Mouse (Mus musculus): ENCODE data around the gene AK157302. TPM values are rescaled to one million over a fixed set of nuclear protein-coding genes. Genes with fewer than 3 reads are reported as not detected.
"Not testable (repeated sequence)": the region's sequence is repeated elsewhere in the genome, so short reads cannot be mapped to it uniquely, and the experiment has no call there.

AK157302 gene
- 0.34 TPM in 1 of 2 replicates, not detected in the other for polyA plus RNA-seq (2012; ENCODE audit: insufficient read depth, insufficient read length, missing spikeins)

GRCm38 (mm10) chr13:21495080-21495479, at the start of gene AK157302:
AK157302 (plus strand) TSS chr13:21495223.
- Histone ChIP-seq H3K4me1 (ENCODE audit: control insufficient read depth, insufficient read depth, low read length) (peaks cover 8% of the 10 kb centered on the region), H3K4me3 (ENCODE audit: insufficient read depth, low read length) (no peak within 1 kb of the TSS), H3K27ac (ENCODE audit: insufficient read depth, low read depth, low read length) (no peak within 1 kb of the TSS)
- TF ChIP-seq CTCF (IDR thresholded peaks at IDR 0.05; ENCODE audit: low read depth, low read length) = no peak
- no peak for TF ChIP-seq POLR2A (IDR thresholded peaks at IDR 0.05; ENCODE audit: borderline replicate concordance, low read depth, low read length)

- peaks cover 8% of the 10 kb centered on the region for H3K4me1 ChIP-seq (ENCODE audit: control insufficient read depth, insufficient read depth, low read length)
- H3K27ac ChIP-seq (ENCODE audit: insufficient read depth, low read depth, low read length) = no peak overlapping the region
- no peak for TF ChIP-seq CTCF (IDR thresholded peaks at IDR 0.05; ENCODE audit: low read depth, low read length)
- no peak for TF ChIP-seq POLR2A (IDR thresholded peaks at IDR 0.05; ENCODE audit: borderline replicate concordance, low read depth, low read length)
- H3K4me3 ChIP-seq (ENCODE audit: insufficient read depth, low read length) = no peak overlapping the region
These were observed 48.2 kb upstream of the AK157302 start for GRCm38 (mm10) chr13:21446796-21447195.

GRCm38 (mm10) chr13:21447856-21448614, 47.0 kb upstream of the AK157302 start:
- Histone ChIP-seq H3K4me3 (ENCODE audit: insufficient read depth, low read length) (no peak overlapping the region), H3K4me1 (ENCODE audit: control insufficient read depth, insufficient read depth, low read length) (peaks cover 14% of the 10 kb centered on the region), H3K27ac (ENCODE audit: insufficient read depth, low read depth, low read length) (no peak overlapping the region)
- TF ChIP-seq POLR2A (IDR thresholded peaks at IDR 0.05; ENCODE audit: borderline replicate concordance, low read depth, low read length) (no peak), CTCF (IDR thresholded peaks at IDR 0.05; ENCODE audit: low read depth, low read length) (no peak)

GRCm38 (mm10) chr13:21453042-21453441, 42.0 kb upstream of the AK157302 start:
- Histone ChIP-seq H3K27ac (ENCODE audit: insufficient read depth, low read depth, low read length) (peak overlapping the region; percentile 55), H3K4me1 (ENCODE audit: control insufficient read depth, insufficient read depth, low read length) (peaks cover 7% of the 10 kb centered on the region; the same call in 1 of the 2 replicates), H3K4me3 (ENCODE audit: insufficient read depth, low read length) (peak overlapping the region; percentile 67)
- TF ChIP-seq CTCF (IDR thresholded peaks at IDR 0.05; ENCODE audit: low read depth, low read length) (no peak), POLR2A (IDR thresholded peaks at IDR 0.05; ENCODE audit: borderline replicate concordance, low read depth, low read length) (no peak)

- Histone ChIP-seq H3K4me3 (ENCODE audit: insufficient read depth, low read length) (peak within 1 kb of the TSS; percentile 67), H3K27ac (ENCODE audit: insufficient read depth, low read depth, low read length) (peak within 1 kb of the TSS; percentile 55), H3K4me1 (ENCODE audit: control insufficient read depth, insufficient read depth, low read length) (peaks cover 7% of the 10 kb centered on the region; the same call in 1 of the 2 replicates)
- TF ChIP-seq CTCF (IDR thresholded peaks at IDR 0.05; ENCODE audit: low read depth, low read length) (no peak), POLR2A (IDR thresholded peaks at IDR 0.05; ENCODE audit: borderline replicate concordance, low read depth, low read length) (no peak)
These were observed 41.6 kb upstream of the AK157302 start, which contains the start of gene Zscan26 for GRCm38 (mm10) chr13:21453449-21453848. Zscan26 (minus strand) TSS chr13:21453730.

- no peak overlapping the region for H3K4me3 ChIP-seq (ENCODE audit: insufficient read depth, low read length)
- H3K4me1 ChIP-seq (ENCODE audit: control insufficient read depth, insufficient read depth, low read length) = peaks cover 7% of the 10 kb centered on the region; the same call in 1 of the 2 replicates
- no peak overlapping the region for H3K27ac ChIP-seq (ENCODE audit: insufficient read depth, low read depth, low read length)
- TF ChIP-seq CTCF (IDR thresholded peaks at IDR 0.05; ENCODE audit: low read depth, low read length) (no peak), POLR2A (IDR thresholded peaks at IDR 0.05; ENCODE audit: borderline replicate concordance, low read depth, low read length) (no peak)
These were observed 40.9 kb upstream of the AK157302 start for GRCm38 (mm10) chr13:21454133-21454532.

- H3K27ac ChIP-seq (ENCODE audit: insufficient read depth, low read depth, low read length) = no peak overlapping the region
- peaks cover 7% of the 10 kb centered on the region; the same call in 1 of the 2 replicates for H3K4me1 ChIP-seq (ENCODE audit: control insufficient read depth, insufficient read depth, low read length)
- no peak overlapping the region for H3K4me3 ChIP-seq (ENCODE audit: insufficient read depth, low read length)
- TF ChIP-seq CTCF (IDR thresholded peaks at IDR 0.05; ENCODE audit: low read depth, low read length) = no peak
- no peak for TF ChIP-seq POLR2A (IDR thresholded peaks at IDR 0.05; ENCODE audit: borderline replicate concordance, low read depth, low read length)
These were observed 38.7 kb upstream of the AK157302 start for GRCm38 (mm10) chr13:21456347-21456746.

- not testable (repeated sequence) for H3K4me1 ChIP-seq (ENCODE audit: control insufficient read depth, insufficient read depth, low read length); H3K4me3 ChIP-seq (ENCODE audit: insufficient read depth, low read length); H3K27ac ChIP-seq (ENCODE audit: insufficient read depth, low read depth, low read length)
These were observed 32.5 kb upstream of the AK157302 start for GRCm38 (mm10) chr13:21462516-21462915.

GRCm38 (mm10) chr13:21467336-21467735, 27.7 kb upstream of the AK157302 start:
- Histone ChIP-seq H3K4me3 (ENCODE audit: insufficient read depth, low read length) (no peak overlapping the region), H3K4me1 (ENCODE audit: control insufficient read depth, insufficient read depth, low read length) (peaks cover 2% of the 10 kb centered on the region), H3K27ac (ENCODE audit: insufficient read depth, low read depth, low read length) (no peak overlapping the region)
- TF ChIP-seq POLR2A (IDR thresholded peaks at IDR 0.05; ENCODE audit: borderline replicate concordance, low read depth, low read length) (no peak), CTCF (IDR thresholded peaks at IDR 0.05; ENCODE audit: low read depth, low read length) (no peak)

All from bone marrow macrophage, adult 2 months (primary cell).